Mouse (Mus musculus) G1E-ER4 (cell line): ENCODE measurements around the gene Clip2. TPM values are rescaled to one million over a fixed set of nuclear protein-coding genes. Genes with fewer than 3 reads are reported as not detected.

Source experiments
- GATA1 ChIP-seq: IDR thresholded peaks from one replicate; pipeline ENCODE4 v1.8.0; 2012; ENCODE audit warnings: low read length, inconsistent platforms
- polyA plus RNA-seq: library from polyadenylated mRNA; stranded (reverse); fragments of >175 nt; gene quantifications from 2 replicates; pipeline ENCODE4 v1.2.3, GENCODE M21; 2012

Gene Clip2
- polyA plus RNA-seq, 1 experiment: 0.65 TPM

DNA sequence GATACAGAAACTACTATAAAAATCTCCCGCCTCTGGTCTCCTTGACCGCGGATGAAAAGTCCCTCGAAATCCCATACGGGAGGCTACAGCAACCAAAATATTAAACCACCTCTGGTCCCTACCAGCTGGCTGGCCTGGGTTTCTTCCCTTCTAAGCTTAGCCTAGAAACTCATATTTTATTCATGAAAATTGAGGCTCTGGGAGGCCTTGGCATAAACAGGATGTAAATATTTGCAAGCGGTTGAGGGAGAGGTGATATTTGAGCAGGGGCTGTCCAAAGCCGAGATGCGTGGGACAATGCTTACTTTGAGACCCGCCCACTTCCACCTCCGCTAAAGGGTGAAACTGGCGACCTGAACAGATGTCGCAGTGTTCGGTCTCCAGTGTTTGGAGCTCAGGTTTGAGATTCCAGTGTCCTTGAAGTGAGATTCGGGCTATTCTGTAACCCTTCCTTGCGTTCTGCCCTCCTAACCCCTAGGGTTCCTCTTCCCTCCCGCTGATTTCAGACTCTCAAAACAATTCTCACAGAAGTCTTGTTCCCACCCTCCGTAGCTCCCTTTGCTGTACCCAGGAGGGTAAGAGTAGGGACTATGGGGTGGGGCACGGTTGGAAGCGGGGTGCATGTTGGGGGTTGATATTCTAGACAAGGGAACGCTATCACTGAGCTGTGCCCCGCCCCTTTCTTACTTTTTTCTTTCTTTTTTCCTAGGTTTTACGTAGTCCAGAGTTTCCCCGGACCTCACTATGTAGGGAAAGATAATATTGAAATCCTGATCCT, 19.7 kb upstream of the Clip2 start:
- TF ChIP-seq GATA1: no peak

DNA sequence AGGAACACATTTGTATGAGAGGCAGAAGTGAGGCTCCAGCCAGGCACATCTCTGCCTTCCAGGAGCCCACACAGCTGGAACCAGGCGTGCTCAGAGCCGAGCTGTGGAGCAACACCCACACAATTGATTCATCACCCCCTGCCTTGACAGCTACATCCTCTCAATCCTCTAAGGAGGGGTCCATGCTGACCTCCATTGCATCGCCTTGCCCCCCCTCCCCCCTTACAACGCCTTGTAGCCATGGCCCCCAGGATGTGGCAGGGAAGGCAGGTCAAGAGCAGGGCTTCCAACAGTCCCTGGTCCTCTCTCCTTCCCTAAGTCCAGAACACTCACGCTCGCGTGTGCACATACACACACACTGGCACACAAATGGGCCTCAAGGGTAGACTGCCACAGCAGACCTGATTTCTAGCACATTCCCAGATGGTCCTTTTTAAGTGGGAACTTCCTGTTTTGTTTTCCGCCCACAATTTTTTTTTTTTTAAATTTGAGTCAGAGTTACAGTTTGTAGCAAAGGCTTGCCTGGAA, 16.8 kb upstream of the Clip2 start:
- TF ChIP-seq GATA1: no peak

DNA sequence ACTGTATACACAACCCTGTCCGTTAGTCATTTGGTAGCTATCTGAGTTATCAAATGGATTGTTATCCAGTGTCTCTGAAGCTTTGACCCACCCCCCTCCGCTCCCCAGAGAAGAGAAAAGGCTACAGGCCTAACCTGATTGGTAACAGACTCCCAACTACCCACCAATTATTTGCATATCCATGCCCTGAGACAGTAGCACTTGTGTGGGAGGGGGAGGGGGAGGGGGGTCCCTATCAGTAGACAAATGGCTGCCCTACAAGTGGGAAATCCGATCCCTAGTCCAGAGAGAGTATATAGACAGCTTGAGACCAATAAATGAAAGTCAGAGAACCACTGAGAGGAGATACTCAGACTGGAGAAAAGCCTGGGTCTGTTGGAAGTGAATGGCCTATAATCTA, 15.8 kb upstream of the Clip2 start:
- TF ChIP-seq GATA1: no peak

DNA sequence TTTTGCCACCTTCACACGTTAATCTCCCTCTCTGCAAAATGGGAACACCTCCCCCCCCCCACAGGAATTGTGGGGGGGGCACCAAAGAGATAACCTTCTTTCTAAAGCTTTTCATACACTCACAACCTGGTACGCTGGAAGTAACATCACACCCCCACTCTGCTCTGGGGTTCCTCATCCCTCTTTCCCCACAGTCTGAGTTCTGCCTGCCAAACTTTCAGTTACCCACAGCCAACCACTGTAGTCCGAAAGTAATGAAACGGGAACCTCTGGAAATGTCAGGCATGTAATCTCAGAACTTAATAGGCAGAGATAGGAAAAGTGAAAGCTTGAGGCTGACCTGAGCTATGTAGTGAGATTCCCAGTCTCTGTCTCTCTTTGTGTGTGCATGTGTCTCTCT, 15.2 kb upstream of the Clip2 start:
- no peak for TF ChIP-seq GATA1

DNA sequence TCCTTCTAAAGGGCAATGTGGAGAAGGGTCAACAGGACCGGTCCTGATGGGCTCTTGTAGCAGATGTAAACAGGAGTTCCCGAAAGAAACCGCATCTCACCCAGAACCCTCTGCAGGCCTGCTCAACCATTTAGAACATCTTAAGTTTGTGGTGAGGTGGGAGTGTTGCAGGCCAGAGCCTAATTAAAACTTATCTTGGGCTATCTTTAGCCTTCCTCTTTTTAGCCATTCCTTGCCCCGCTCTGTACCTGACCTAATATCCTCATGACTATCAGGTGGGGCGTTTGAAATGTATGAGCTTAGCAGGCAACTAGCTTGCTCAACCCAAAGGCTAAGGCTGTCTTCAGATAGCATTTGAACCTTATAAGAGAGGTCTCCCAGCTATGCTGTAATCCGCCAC, 13.5 kb upstream of the Clip2 start:
- no peak for TF ChIP-seq GATA1

DNA sequence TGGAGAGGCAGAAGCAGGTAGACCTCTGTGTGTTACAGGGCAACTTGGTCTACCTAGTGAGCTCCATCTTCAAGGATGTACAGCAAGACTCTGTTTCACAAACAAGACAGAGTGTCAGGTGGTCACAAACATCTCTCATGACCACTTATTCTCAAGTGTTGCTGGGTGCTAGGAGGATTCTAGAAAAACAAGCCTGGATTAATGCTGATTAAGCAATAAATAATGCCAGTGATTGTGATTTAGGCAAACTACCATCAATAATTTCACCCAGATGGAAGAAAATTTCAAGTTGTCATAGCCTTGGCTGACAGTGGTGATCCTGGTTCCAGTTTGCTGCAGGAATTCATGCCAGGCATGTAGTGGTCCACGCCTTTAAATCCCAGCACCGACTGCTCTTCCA, 12.0 kb upstream of the Clip2 start:
- no peak for TF ChIP-seq GATA1

DNA sequence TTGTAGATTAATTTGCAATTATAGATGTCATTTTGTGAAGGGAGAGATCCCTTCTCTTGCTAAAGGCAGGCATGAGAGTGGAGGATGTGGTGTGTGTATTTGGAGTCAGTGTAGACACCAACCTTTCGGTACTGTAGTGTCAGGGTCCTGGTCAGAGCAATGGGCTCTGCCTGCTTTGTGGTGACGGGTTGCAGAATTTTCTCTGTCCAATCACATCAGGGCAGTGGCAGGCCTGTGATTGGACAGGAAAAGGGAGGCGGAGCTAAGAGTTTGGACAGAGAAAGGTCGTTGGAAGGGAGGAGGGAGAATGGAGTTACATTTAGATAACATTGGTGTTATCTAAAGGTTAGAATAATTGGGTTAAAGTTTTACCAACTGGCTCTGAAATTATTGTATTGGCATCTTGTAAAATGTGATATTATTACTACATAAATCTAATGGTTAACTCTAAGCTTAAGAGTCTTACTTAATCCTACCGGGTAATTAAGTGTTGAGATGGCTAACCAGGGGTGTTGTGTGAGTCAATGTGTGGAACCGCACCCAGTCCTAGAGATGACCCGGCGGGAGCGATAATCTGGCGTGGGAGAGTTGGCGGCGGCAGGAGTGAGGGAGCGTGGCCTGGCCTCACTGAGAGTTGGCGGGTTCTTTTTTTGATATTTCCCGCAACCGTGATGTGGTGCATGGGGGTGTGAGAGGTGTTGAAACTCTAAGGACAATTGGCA, 8.4 kb upstream of the Clip2 start:
- no peak for TF ChIP-seq GATA1

DNA sequence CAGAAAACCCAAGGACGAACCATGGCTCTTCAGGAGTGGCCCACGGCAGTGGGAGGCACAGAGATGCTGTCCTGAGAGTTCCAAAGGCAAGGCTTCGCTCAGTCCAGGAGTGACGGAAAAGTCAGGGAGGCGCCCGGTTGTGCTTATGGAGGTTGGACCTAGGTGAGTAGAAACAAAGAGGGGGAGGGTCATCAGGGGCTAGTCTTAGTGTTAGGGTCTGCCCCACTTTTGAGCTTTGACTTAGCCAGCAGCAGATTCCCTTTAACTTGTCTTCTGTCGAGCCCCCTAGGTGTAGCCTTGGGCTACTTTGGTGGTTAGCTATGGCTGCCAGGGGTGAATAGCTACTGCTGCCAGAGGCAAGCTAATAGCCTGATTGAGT, 7.8 kb upstream of the Clip2 start, which contains the start of gene Syna:
Gene Syna (minus strand): TSS at position 101 of the 379 bp plus-strand sequence.
- TF ChIP-seq GATA1: no peak

DNA sequence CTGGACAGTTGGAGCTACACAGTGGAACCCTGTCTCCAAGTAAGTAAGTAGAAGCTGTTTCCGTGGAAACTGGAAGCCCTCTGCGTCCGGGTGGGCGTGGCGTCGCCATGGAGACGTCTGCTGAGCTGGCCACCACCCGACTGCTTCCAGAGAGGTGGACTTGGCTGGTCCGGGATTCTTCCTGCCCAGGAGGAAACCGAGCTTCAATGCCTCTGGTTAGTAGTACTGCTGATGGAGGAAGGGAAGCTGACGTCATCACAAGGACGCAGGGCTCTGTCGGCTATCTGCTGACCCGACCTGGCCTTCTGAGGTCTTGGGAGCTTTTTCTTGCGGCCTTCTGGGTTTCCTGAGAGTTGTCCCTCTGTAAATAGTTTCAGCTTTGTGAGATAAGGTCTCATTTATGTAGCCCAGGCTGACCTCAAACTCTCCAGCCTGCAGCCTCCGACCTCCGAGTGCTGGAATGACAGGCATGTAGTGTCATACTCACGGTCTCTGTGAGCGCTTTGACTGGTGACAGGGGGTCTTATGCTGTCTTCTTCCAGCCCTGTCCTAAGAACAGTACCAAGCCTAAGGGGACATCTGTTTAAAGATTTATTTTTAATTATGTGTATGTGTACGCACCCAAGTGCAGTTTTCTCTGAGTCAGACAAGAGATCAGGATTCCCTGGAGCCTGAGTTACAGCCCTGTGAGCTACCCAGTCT, 3.4 kb upstream of the Clip2 start:
- no peak for TF ChIP-seq GATA1

DNA sequence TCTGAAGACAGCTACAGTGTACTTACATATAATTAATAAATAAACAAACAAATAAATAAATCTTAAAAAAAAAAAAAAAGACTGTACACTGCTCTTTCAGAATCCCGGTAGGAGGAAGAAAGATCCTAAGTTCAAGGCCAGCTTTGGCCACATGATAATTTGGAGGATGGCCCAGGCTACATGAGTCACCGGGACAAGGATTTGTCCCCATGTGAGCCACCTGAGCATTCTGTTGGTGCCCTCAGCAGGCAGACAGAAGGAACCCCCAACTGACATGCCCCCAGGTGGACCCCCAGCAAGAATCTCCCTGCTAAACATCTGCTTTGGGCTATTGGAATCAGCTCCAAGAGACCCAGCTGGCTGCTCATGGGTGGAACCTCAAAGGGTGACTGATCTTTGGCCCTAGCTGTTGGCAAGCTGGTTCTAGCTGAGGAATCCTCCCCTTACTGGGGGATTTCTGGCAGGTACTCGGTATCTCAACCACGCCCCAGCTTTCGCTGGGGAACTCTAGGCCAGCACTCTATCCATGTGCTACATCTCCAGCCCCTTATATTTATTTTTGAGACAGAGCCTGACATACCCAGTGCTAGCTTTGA, 1.8 kb upstream of the Clip2 start:
- TF ChIP-seq GATA1: no peak

DNA sequence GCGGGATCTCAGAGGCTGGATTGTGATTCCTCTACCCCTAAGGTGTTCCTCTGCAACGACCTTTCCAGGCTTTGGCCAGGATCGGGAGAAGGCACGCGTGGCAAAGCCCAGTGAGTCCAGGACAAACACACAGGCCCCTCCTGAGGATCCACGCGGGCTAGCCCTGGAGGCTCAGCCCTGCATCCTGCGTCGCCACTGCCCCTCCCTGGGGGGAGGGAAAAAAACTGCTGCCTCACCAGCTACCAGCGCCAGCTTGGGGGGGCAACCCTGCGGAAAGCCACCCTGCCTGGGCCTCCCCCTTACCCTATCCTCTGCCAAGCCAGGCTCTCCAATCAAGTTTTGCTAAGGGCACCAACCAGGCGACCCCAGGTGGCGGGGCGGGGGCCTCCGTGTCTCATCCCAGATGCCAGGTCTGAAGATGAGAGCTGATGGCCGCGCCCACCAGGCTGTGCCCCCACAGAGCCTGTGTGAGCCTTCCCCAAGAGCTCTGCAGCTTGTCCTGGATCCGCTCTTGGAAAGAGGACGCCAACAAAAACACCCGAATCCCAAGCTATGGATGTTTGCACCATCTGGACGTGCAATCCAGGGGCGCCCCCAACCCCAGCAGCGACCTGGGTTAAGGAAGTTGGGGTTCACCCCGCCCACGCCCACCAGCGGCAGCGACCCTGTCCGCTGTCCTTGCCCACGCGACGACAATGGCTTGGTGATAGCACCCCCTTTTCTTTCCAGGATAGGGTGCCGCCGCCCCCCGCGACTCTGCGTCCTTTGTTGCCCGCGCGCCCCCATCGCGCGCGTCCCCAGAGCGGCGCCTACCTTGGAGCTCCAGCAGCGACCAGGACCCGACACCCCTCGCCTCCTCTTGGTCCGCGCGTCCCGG, 763 bp downstream of the Clip2 start:
- no peak for TF ChIP-seq GATA1

DNA sequence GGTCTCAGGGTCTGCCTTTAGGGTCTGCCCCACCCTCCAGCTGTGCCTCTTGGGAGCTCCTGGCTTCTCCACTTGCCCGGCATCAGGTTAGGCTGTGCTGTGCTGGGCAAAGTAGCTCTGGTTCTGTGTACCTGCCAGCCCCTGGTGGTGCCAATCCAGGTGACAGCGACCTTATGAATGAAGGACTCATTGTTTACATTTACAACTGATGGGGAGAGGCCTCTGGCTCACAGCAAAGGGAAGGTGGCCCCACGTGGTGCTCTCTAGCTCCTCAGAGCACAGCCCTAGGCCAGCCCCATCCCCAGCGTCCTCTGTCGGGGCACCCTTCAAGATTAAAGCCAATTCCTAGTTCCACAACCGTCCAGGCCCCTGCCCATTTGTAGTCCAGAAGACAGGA, 1.4 kb downstream of the Clip2 start:
- TF ChIP-seq GATA1: no peak

DNA sequence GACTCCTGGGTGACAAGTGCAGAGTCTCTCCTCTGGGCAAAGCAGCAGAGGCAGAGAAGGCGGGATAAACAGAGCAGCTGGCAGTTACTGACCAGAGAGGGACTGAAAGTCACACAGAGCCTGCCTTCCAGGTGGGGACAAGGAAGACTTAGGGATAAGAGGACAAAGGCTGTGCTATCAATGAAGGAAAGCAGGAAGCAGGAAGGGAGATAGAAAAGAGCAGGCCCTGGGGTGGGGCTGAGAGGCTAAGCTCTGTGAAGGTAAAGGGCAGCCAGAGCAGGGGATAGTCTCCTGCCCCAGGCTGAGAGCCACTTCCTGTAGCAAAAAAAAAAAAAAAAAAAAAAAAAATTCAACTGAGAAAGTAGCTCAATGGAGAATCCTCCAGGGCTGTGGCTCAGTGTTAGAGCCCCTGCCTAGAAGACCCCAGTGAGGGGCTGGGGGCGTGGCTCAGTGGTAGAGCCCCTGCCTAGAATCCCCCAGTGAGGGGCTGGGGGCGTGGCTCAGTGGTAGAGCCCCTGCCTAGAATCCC, 2.5 kb downstream of the Clip2 start:
- no peak for TF ChIP-seq GATA1

DNA sequence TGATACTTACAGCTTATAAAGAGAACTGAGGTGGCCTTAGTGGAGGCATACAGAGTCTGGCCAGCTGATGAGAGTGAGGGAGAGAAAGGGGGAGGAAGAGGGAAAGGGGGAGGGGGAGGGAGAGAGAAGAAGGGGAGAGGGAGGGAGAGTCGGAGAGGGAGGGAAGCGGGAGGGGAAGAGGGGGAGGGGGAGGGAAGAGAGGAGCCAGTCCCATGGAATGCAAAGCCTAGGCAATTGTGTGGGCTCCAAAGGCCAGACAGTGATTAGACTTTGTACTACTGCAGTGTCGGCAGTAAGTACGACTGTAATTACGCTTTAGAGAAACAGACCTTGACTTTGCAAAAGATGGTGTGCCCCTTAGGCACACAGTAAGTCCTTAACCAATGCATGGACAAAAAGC, 3.9 kb downstream of the Clip2 start:
- TF ChIP-seq GATA1: no peak

DNA sequence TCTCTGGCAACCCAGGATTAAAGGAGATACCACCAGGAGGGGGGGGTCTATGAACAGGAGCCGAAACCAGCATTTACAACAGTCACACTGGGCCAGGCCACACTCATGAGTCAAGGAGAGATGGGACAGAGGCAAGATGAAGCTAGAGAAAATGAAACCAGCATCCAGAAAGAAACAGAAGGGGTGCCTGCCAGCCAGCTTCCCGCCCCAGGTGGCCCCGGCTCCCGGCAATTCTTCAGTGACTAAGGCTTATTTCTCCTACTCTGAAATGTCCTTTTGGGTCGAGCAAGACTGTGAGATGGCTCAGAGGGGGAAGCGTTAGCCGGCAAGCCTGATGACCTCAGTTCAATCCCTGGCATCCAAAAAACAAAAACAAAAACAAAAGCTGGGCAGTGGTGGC, 5.4 kb downstream of the Clip2 start:
- no peak for TF ChIP-seq GATA1
